Mouse (Mus musculus) heart, adult 9 months (tissue): ENCODE measurements around the gene Baz2b.
"Not testable (repeated sequence)": the region's sequence is repeated elsewhere in the genome, so short reads cannot be mapped to it uniquely, and the experiment has no call there.

Source experiments
- DNase-seq, 2 experiments: peaks; one replicate each; pipeline ENCODE4 v3.0.0; 2022; ENCODE audit warnings: low spot score in 2 of 2

Gene Baz2b

DNA sequence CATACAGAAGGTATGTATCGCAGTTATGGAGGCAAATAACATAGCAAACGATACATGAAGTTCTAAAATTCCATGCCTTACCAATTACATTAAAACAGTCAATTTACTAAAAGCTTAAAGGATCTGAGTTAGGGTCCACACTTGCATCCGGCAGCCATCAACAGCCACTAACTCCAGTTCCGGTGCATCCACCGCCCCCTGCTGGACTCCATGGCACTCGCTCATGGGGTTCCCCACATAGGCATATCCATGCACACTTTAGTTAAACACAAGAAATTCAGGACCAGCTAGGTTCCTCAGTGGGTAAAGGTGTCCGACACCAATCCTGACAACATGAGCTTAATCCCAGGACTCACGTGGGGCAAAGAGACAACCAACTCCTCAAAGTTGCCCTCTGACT lies 9.0 kb downstream of the Baz2b start:
- peak in 1 of 2 experiments; percentile 39 for DNase-seq

DNA sequence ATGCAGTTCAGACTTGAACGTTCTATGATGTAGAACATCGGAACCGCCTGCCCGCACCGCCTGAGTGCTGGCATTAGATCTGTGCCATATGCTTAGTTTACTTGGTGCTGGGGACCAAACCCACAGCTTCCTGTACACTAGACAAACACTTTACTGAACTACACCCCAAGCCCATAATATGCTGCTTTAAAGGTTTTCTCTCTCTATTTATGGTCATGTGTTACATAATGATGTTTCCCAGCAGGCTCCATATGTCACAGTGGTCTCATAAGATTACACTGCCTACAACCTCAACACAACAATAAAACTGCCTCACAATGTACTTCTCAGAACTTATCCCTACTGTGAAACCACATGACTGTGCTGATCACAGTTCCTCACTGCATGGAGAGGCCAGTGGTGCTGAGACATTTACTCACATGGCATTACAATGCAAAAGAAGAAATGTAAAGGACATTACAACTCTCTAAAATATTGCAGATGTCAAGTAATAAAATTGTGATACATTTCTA lies 9.5 kb downstream of the Baz2b start:
- DNase-seq, result no peak

DNA sequence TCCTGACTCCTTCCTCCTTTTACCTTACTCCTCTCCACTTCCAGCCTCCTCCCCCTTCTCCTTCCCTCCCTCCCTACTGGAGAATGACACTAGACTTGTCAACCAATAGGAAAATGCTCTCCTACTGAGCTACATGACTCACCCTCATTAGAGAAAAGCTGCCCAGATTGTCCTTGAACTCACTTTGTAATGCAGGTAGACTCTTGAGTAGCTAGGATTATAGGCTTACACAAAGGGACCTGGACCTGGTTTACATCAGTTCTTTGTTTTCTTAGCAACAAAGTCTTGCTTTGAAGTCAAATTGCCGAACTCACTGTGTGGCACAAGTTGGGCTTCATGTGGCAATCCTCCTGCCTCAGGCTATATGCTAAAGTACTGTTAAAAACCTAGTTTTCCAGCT lies 12.8 kb downstream of the Baz2b start:
- DNase-seq, result no peak

DNA sequence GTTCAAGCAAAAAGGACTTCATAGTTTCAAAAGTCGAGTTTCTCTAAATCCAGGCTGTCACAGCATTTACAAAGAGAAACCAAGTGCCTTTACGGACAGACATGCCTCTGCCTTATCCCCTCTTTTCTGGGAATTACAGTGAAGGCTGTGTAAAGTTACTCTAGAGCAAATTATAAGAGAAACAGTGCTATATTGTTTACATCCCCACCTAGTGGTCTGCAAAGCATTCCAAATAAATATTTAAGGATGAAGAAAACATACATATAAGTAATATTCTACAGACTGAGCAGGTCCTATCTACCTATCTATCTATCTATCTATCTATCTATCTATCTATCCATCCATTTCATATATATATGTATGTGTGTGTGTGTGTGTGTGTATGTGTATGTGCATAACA lies 27.9 kb downstream of the Baz2b start:
- DNase-seq, result no peak

DNA sequence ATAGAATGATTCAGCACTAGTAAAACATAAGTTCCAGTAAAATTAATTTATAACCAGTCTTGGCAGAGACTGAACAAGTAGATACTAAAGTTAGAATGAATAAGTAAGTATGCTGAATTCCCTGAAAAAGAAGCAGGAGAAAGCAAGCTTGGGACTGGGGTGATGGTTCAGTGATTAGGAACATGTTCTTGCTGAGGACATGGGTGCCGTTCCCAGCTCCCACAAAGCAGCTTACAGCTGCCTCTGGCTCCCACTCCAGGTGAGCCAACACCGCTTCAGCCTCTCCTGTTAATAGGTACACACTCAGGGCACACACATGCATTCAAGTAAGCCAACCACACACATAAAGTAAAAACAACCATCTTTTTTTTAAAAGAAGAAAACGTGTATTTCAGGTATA lies 32.1 kb downstream of the Baz2b start:
- DNase-seq, result no peak

DNA sequence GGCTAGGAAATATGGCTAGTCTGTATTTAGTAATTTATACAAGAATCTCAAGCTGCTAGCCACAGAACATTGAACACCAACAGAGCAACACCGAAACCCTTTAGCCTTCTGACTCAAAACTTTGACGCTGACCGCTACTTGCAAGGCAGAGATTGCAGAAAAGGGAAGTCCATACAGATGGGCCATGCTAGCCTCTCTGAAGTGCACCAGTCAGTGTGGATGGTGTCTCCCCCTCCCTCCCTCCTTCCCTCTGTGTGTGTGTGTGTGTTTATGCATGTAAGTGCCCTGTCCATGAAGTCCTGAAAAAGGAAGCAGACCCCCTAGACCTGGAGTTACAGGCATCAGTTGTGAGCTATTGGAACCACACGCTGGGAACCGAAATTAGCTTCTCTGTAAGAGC lies 33.6 kb downstream of the Baz2b start:
- DNase-seq, result no peak

DNA sequence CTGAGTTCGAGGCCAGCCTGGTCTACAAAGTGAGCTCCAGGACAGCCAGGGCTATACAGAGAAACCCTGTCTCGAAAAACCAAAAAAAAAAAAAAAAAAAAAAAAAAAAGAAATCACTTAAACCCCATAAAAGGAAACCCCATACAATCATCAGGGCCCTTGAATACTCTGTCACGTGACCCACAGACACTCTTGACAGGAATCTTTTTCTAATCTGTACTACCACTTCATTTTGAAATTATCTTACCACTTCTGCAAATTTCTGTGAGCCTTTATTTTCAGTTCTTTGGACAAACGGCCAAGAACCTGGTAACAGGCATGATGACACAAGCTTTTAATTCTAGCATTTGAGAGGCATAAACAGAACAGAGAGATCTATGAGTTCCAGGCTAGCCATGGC lies 34.6 kb downstream of the Baz2b start:
- no peak for DNase-seq

DNA sequence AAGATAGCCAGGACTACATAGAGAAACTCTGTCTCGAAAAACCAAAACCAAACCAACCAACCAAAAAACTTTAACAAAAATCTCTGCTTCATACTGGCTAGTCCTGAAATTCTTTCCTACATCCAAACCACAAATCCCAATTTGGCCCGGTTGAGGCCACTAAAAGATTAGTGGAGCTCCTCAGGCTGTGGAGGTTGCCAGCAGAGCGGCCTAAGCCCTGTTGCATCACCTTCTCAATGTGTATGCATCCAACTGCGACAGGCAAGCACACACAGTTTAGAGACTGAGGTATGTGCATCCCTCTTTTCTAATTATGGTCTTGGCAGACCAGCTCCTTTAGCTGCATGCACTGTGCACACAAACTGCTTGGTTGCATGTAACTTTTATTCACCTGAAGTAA lies 36.0 kb downstream of the Baz2b start:
- DNase-seq, result peak; percentile 21 to 26

DNA sequence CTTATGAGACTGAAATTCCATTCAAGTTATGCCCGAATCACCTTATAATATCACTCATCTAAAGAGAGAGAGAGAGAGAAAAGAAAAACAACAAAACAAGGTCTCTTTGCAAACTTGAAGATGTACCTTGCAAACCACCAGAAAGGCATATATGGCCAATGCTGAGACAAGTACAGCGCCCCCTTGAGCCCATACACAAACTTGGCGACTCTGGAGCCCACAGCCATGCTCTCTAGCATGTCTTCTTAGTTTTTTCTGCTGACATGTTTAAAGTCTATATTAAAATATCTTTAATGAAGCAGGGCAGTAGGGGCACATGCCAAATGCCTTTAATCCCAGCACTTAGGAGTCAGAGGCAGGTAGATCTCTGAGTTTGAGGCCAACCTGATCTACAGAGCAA lies 36.4 kb downstream of the Baz2b start:
- no peak for DNase-seq

DNA sequence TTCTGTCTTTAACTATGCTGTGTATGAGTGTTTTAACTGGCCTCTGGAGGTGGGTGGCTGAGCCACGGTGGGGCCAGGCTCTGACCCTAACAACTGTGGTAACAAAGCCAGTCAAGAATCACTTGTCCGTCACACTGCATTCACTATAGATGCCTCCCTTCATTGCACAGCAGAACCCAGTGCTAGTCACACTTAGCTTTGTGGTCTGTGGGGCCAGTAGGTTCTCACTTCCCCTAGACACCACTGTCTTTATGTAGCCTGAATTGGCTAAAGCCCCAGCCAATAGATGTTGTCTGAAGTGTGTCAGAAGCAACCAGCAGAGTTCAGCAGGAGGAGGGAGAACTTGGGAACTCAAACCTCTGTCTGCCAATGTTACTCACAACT lies 37.1 kb downstream of the Baz2b start:
- DNase-seq, result peak; percentile 11 to 56

DNA sequence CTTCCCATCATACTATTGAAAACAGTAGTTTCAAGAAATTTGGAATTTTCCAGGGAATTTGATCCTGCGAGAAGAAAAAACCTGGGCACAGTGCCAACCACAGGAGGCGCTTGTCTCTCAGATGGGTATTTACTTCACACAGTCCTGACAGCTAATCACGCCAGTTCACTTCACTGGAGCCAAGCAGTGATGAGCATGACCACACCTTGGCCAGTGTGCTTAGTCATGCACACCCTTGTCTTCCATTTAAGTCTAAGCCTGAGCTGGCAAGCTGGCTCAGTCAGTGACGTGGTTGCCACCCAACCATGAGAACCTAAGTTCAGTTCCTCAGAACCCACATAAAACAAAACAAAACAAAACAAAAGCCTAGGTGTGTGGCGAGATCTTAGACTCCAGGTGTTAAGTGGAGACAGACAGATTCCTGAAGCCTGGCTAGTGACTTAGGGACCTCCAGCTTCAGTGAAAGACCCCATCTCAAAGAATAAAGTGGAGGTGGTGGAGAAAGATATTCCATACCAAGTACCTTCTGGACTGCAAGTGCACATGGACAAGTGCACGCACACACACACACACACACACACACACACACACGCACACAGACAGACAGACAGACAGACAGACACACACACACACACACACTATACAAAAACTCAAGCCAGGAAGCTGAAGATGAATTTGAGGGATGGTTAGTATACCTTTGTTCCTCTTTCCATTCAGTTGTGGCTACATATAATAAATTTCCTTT lies 37.7 kb downstream of the Baz2b start:
- peak in 1 of 2 experiments; percentile 24 for DNase-seq

DNA sequence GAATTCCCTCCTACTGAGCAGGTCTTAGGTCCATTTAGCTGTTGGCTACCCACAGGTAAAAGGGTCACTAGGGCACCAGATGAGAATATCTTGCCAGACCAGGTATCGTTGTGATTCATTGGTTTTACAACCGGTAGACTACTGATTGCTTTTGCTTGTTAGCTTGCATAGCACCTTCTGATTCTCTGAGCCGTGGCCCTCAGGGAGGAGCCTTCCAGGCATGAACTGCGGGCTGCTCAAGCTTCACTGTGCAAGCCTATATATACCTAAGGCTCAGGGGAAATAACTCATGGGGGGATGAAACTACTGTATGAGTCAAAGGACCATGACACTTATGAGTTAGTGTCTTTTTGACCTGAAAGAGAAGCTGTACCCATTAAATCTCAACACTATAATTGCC lies 42.8 kb downstream of the Baz2b start:
- no peak for DNase-seq

DNA sequence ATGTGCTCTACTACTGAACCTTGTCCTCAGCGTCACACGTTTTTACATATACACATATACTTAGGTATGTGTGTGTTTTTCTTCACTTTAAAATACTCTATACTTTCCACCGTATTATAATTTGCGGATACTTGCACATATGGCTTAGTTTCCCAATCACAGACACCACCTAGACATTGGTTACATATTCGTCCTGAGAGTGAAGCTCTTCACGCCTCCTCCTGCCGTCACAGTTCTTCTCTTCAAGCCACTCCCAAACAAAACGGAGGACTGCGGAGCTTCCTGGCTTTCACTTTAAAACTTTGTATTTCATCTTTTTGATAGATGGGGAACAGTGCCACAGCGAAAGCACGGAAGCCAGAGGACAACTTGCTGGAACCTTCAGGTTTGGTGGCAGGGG lies 44.0 kb downstream of the Baz2b start:
- no peak for DNase-seq

DNA sequence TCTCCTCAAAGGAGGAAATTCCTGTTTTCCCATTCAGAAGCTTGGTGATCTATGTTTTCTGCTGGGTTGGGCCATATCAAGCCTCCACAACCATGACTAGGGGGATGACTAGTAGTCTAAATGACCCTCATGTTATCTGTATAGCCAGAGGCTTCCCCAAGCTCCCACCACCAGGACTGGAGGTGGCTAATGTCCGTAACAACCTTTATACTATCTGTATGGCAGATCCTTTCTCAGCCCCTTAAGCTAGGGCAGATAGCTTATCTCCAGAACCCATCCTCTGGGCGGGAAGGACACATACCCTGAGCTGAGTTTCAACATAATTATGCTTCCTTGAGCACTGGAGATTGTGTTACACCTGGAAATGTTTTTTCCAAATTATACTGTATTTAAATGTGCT lies 45.9 kb downstream of the Baz2b start:
- no peak for DNase-seq

DNA sequence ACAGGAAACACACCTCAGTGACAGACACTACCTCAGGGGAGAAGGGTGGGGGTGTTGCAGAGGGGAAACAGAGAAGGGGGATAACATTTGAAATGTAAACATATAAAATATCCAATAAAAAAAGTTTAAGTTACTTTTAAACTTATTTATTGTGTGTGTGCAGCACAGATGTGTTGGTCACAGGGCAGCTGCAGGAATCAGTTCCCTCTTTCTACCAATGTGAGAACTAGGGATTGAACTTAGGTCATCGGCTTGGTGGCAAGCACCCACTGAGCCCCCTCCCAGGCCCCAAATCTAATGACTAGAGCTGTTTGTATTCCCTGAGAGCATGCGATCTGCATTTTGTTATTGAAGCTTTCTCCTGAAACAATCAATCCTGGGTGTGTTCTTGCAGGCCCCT lies 57.2 kb downstream of the Baz2b start:
- DNase-seq, result no peak

DNA sequence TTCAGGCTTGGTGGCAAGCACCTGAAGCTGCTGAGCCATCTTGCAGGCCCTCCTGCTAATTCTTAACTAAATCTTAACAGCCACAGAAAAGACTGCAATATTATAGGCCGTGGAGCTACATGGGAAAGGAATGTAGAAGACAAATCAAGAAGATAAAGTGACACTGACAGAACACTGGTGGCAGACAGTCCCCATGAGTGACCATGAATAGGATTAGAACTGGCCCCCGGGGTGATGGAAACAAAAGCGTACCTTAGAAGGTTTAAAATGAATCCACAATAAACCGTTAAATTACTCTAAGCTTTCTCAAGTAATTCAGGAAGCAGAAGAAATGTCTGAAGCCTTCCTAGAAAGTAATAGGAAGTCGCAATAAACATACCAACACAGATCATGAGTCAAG lies 61.0 kb downstream of the Baz2b start:
- DNase-seq, result no peak

DNA sequence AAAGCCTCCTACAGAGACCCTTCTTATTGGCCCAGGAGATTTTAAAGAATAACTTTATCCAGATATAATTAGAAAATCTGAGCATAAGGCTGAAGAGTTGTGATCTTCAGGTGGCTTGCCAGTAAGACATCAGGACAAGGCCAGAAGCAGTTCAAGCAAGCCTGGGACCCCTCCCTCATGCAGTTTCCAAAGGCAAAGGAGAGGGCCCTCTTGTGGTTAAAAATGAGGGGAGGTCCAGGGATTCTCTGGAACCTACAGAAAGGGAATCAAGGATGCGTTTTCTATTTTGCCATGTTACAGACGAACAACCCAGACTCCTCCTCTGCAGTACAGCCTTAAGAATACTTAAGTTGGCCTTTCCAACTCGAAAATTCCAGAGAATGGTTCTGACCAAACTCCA lies 62.2 kb downstream of the Baz2b start:
- DNase-seq, result no peak

DNA sequence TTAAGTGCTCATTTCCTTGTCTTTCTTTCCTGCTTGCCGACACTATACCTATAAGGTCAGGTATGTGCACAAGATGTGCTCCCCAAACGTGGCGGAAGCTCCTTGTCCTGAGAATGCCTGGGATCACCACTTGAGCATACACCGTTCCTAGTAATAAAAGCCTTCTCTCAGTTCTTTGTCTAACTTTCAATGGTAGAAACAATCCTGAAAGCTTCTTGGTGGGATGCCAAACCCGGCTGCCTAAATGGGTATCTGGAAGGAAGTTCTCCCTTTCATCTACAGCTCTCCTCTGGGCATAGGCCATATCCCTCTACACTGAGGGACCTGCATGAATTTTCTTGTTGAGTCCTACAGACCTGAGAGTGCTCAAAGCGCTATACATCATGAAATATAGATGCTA lies 63.9 kb downstream of the Baz2b start:
- DNase-seq, result no peak

DNA sequence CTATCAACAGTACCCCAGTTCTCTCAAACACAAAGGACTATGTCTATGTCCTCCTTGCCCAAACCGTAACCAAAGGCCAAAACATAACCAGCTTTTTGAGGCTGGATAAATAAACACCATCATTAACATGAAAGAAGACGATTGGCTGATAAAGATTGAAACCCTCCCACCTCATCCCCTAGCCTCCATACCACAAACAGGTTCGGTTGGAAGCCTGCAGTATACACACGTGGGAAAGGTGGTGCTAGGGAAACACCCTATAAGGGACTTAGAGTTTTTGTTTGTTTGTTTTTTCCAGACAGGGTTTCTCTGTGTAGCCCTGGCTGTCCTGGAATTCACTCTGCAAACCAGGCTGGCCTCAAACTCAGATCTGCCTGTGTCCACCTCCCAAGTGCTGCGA lies 66.3 kb downstream of the Baz2b start:
- no peak for DNase-seq

DNA sequence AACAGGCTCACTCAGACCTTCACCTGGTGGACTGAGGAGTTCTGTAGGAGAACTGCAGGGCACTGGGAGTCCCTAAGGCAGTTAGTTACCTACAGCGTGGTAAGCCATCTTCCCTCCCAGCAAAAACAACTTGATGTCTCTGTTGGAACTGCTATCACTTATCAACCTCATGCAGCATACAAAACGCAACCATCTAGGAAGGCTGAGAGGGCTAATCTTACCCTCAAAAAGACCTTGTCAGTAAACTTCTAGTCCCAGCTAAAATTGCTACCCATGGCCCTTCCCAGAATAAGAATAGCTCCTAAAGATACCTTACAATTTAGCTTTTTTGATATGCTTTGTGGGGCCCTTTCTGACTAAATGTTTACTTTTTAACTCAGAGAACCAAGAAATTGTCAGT lies 67.4 kb downstream of the Baz2b start:
- DNase-seq, result no peak

DNA sequence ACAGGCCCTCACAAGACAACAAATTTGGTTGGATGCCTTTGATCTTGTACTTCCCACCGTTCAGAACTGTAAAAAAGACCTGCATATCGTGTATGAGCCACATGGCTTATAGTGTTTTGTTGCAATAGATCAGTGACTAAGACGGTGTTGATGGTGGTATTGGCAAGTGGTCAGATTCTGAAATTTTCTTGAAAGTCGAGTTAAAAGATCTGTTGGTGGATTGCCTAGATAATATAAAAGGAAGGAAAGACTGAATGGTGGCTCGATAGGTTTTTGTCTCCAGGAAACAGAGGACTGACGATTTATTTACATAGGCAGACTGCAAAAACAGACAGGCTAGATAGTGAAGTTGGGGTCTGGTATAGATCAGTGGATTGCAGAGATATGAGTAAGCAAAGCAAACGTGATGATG lies 70.9 kb downstream of the Baz2b start:
- DNase-seq, result no peak

DNA sequence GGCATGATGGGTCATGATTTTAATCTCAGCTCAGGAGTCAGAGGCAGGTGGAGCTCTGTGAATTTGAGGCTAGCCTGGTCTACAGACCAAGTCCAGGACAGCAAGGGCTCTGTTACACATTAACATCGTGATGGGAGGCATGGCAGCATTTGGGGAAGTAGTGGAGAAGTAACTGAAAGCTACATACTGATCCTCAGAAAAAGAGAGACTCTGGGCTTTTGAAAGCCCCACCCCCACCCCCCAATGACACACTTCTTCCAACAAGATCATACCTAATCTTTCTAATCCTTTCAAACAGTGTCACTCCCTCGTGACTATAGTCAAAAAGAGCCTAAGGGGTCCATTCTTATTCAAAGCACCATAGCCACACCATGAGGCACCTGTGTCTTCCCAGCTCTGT lies 73.8 kb downstream of the Baz2b start:
- DNase-seq, result no peak

DNA sequence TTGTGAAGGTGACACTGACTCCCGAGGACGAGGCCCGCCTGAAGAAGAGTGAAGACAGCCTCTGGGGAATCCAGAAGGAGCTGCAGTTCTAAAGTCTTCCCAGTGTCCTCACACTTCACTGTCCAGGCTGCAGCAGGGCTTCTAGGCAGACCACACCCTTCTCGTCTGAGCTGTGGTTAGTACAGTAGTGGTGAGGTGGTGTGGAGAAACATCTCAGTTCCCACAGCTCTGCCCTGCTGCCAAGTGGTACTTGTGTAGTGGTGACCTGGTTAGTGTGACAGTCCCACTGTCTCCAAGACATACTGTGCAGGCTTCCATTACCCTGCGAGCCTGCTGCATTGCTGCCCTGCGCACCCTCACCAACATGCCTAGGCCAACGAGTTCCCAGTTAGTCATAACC lies 74.7 kb downstream of the Baz2b start:
- DNase-seq, result not testable (repeated sequence)

DNA sequence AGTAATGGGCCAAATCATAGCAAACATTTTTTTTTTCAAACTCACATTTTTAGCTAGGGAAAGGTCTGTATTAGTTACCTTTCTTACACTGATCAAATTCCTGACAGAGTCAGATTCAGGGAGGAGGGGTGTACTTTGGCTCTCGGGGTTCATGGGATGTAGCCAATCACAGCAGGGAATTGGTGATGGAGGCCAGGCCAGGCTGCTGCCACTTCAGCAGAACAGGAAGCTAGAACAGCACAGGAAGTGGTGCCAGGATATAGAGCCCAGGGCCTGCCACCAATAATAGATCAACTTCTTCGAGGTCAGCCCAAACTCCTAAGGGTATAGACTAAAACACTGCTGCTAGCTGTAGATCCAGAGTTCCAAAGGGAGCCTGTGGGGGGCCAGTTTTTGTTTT lies 76.6 kb downstream of the Baz2b start:
- DNase-seq, result no peak
